Mouse (Mus musculus): Measurements from ENCODE around the gene Chrdl2. TPM values are rescaled to one million over a fixed set of nuclear protein-coding genes. Genes with fewer than 3 reads are reported as not detected.

Gene Chrdl2
- polyA plus RNA-seq, 1 experiment from 2014 or later, result 0.20 TPM

GRCm38 (mm10) chr7:99980132-99980591 is 25.8 kb upstream of the Chrdl2 start, which contains the start of gene Rnf169:
Gene Rnf169 (minus strand): TSS chr7:99980448.
- Histone ChIP-seq H3K4me1 (ENCODE audit: control insufficient read depth, insufficient read depth, low read length) (peaks cover 6% of the 10 kb centered on the region; the same call in 1 of the 2 replicates), H3K27ac (ENCODE audit: low read depth, low read length) (peak within 1 kb of the TSS; percentile 82), H3K4me3 (ENCODE audit: low read depth, low read length) (peak within 1 kb of the TSS; percentile 92), H3K4me2 (ENCODE audit: low read depth) (peak within 1 kb of the TSS; percentile 70), H3K9me3 (ENCODE audit: control insufficient read depth, low read length) (no peaks in the 10 kb centered on the region), H3K36me3 (ENCODE audit: control insufficient read depth, insufficient read depth, low read length) (no peaks in the 10 kb centered on the region), H3K27me3 (ENCODE audit: control insufficient read depth, insufficient read depth, low read length) (no peaks in the 10 kb centered on the region), H3K9ac (ENCODE audit: low read length) (peak within 1 kb of the TSS; percentile 96)
- peak; percentile 92 for ATAC-seq (ENCODE audit: insufficient read depth, low FRiP score, low TSS enrichment)
- WGBS, result under 1% methylated on average over 50 of the region's 55 CpGs
- DNase-seq (ENCODE audit: low spot score), result peak; percentile 92

DNA sequence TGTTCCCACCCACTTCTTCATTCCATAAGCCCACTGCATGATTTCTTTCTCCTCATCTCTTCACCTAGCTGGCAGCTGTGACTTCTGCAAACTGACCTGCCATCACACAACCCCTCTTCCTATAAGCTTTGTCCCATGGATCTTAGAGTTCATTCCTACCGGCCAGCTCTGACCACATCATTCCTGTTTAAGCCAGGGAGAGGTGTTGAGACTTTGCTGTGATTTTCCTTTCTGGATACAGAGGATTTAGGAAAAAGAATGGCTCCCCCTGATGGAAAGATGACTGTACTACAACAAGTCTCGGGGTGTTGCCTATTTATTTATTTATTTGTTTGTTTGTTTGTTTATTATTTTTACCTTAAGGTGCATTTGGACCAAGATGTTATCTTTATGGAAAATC is 24.7 kb upstream of the Chrdl2 start:
- H3K9ac ChIP-seq (ENCODE audit: low read length), result no peak overlapping the region
- H3K4me3 ChIP-seq (ENCODE audit: low read depth, low read length), result no peak overlapping the region
- ATAC-seq (ENCODE audit: insufficient read depth, low FRiP score, low TSS enrichment), result no peak
- peaks cover 6% of the 10 kb centered on the region; the same call in 1 of the 2 replicates for H3K4me1 ChIP-seq (ENCODE audit: control insufficient read depth, insufficient read depth, low read length)
- H3K27me3 ChIP-seq (ENCODE audit: control insufficient read depth, insufficient read depth, low read length), result no peaks in the 10 kb centered on the region
- H3K9me3 ChIP-seq (ENCODE audit: control insufficient read depth, low read length), result no peaks in the 10 kb centered on the region
- 17% methylated on average over 2 of the region's 2 CpGs for WGBS
- DNase-seq (ENCODE audit: low spot score), result peak; percentile 44
- no peak overlapping the region for H3K27ac ChIP-seq (ENCODE audit: low read depth, low read length)
- H3K4me2 ChIP-seq (ENCODE audit: low read depth), result no peak overlapping the region
- H3K36me3 ChIP-seq (ENCODE audit: control insufficient read depth, insufficient read depth, low read length), result no peaks in the 10 kb centered on the region

DNA sequence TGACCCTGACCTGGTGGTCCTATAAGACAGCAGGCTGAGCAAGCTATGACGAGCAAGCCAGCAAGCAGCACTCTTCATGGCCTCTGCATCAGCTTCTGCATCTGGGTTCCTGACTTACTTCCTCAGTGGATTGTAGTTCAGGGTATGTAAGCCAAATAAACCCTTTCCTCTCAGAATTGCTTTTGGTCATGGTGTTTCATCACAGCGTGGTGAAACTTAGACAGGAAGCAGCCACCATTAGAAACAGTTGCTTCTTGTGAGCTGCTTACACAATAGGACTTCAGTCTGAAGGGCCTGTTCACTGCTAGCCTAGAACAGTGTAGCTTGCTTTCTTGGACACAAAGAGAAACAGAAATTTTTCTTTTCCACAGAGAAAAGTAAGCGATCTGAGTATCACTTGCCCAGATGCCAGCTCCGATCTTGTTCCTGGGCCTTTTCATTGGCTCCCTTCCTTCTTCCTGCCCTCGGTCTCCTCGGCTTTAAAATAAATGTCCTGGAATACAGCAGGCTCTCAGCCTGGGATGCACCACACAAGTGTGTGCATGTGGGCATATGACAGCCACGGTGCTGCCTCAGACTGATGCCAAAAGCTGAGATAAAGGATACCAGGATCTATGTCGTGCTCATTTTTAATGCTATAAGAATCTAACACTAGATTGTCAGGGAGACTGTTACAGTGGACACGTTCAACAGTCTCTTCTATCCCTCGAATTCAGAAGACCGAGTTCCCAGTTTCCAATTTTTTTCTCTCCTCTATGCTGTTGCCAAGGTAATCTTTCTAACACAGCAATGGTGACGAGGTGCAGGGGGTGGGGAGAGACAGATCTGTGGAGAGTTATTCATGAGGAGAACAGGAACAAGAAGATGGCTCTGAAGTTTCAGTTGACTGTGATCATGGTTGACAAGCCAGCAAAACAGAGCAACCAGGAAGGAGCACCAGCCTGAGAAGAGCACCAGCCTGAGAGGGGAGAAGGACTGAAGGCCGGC is 23.4 kb upstream of the Chrdl2 start:
- H3K27me3 ChIP-seq (ENCODE audit: control insufficient read depth, insufficient read depth, low read length), result no peaks in the 10 kb centered on the region
- ATAC-seq (ENCODE audit: insufficient read depth, low FRiP score, low TSS enrichment) (no peak), DNase-seq (ENCODE audit: low spot score) (no peak)
- 86% methylated on average over 13 of the region's 13 CpGs for WGBS
- H3K4me1 ChIP-seq (ENCODE audit: control insufficient read depth, insufficient read depth, low read length), result peaks cover 6% of the 10 kb centered on the region; the same call in 1 of the 2 replicates
- H3K9ac ChIP-seq (ENCODE audit: low read length), result no peak overlapping the region
- H3K4me2 ChIP-seq (ENCODE audit: low read depth), result no peak overlapping the region
- no peaks in the 10 kb centered on the region for H3K36me3 ChIP-seq (ENCODE audit: control insufficient read depth, insufficient read depth, low read length)
- H3K27ac ChIP-seq (ENCODE audit: low read depth, low read length), result no peak overlapping the region
- H3K9me3 ChIP-seq (ENCODE audit: control insufficient read depth, low read length), result no peaks in the 10 kb centered on the region
- H3K4me3 ChIP-seq (ENCODE audit: low read depth, low read length), result no peak overlapping the region

- 6% methylated on average over 4 of the region's 4 CpGs for WGBS
- Histone ChIP-seq H3K4me1 (ENCODE audit: control insufficient read depth, insufficient read depth, low read length) (no peaks in the 10 kb centered on the region), H3K9ac (ENCODE audit: low read length) (no peak overlapping the region), H3K4me2 (ENCODE audit: low read depth) (no peak overlapping the region), H3K4me3 (ENCODE audit: low read depth, low read length) (no peak overlapping the region), H3K9me3 (ENCODE audit: control insufficient read depth, low read length) (no peaks in the 10 kb centered on the region), H3K27ac (ENCODE audit: low read depth, low read length) (no peak overlapping the region), H3K27me3 (ENCODE audit: control insufficient read depth, insufficient read depth, low read length) (no peaks in the 10 kb centered on the region), H3K36me3 (ENCODE audit: control insufficient read depth, insufficient read depth, low read length) (no peaks in the 10 kb centered on the region)
- ATAC-seq (ENCODE audit: insufficient read depth, low FRiP score, low TSS enrichment) (no peak), DNase-seq (ENCODE audit: low spot score) (peak; percentile 77)
Observed at GRCm38 (mm10) chr7:99988725-99989124, 17.2 kb upstream of the Chrdl2 start.

DNA sequence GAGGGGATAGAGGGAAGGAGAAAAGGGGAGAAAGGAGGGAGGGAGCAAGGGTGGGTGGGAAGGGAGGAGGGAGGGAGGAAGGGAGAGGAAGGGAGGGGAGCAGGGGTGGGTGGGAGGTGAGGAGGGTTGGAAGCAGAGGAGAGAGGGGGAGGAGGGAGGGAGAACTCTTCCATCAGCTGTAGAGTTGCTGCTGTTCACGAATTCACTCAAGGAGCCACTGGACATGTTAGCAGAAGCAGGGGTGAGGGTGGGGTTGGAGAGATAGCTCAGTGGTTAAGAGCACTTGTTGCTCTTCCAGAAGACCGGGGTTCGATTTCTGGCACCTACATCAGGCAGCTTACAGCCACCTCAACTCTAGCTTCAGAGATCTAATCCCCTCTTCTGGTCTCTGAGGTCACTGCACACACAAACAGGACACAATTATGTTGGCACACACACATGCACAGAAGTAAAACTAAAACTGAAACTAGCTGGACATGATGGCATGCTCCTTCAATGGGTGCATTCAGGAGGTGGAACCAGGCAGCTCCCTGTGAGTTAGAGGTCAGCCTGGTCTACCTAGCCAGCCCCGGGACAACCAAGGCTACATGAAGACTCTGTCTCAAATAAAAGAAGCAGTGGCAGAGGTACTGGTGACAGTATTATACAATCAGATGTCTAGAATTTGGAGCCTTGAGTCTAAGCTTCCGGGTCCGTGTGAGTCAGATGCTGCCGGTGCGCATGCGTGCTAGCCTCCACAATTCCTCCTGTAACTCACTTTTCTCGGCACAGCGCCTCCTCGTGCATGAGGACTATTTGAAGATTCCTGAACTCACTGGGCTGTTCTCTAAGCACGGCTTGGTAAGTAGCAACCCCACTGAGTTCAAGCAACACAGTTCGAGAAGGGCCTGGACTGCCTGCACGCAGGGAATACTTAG is 15.9 kb upstream of the Chrdl2 start:
- Histone ChIP-seq H3K4me2 (ENCODE audit: low read depth) (no peak overlapping the region), H3K9ac (ENCODE audit: low read length) (no peak overlapping the region), H3K4me1 (ENCODE audit: control insufficient read depth, insufficient read depth, low read length) (no peaks in the 10 kb centered on the region), H3K36me3 (ENCODE audit: control insufficient read depth, insufficient read depth, low read length) (no peaks in the 10 kb centered on the region), H3K9me3 (ENCODE audit: control insufficient read depth, low read length) (no peaks in the 10 kb centered on the region), H3K4me3 (ENCODE audit: low read depth, low read length) (no peak overlapping the region), H3K27me3 (ENCODE audit: control insufficient read depth, insufficient read depth, low read length) (no peaks in the 10 kb centered on the region), H3K27ac (ENCODE audit: low read depth, low read length) (no peak overlapping the region)
- DNase-seq (ENCODE audit: low spot score) (peak; percentile 34), ATAC-seq (ENCODE audit: insufficient read depth, low FRiP score, low TSS enrichment) (no peak)
- 60% methylated on average over 15 of the region's 15 CpGs for WGBS

- no peak overlapping the region for H3K4me3 ChIP-seq (ENCODE audit: low read depth, low read length)
- H3K36me3 ChIP-seq (ENCODE audit: control insufficient read depth, insufficient read depth, low read length), result no peaks in the 10 kb centered on the region
- H3K27me3 ChIP-seq (ENCODE audit: control insufficient read depth, insufficient read depth, low read length), result no peaks in the 10 kb centered on the region
- H3K4me1 ChIP-seq (ENCODE audit: control insufficient read depth, insufficient read depth, low read length), result no peaks in the 10 kb centered on the region
- no peak overlapping the region for H3K27ac ChIP-seq (ENCODE audit: low read depth, low read length)
- H3K9me3 ChIP-seq (ENCODE audit: control insufficient read depth, low read length), result no peaks in the 10 kb centered on the region
- H3K9ac ChIP-seq (ENCODE audit: low read length), result no peak overlapping the region
- WGBS, result 89% methylated on average over 8 of the region's 8 CpGs
- DNase-seq (ENCODE audit: low spot score) (no peak), ATAC-seq (ENCODE audit: insufficient read depth, low FRiP score, low TSS enrichment) (no peak)
- no peak overlapping the region for H3K4me2 ChIP-seq (ENCODE audit: low read depth)
Observed at GRCm38 (mm10) chr7:99990990-99991707, 14.8 kb upstream of the Chrdl2 start.

- 85% methylated on average over 7 of the region's 7 CpGs for WGBS
- Histone ChIP-seq H3K9ac (ENCODE audit: low read length) (no peak overlapping the region), H3K4me3 (ENCODE audit: low read depth, low read length) (no peak overlapping the region), H3K4me1 (ENCODE audit: control insufficient read depth, insufficient read depth, low read length) (no peaks in the 10 kb centered on the region), H3K4me2 (ENCODE audit: low read depth) (no peak overlapping the region), H3K9me3 (ENCODE audit: control insufficient read depth, low read length) (no peaks in the 10 kb centered on the region), H3K36me3 (ENCODE audit: control insufficient read depth, insufficient read depth, low read length) (no peaks in the 10 kb centered on the region), H3K27me3 (ENCODE audit: control insufficient read depth, insufficient read depth, low read length) (no peaks in the 10 kb centered on the region), H3K27ac (ENCODE audit: low read depth, low read length) (no peak overlapping the region)
- no peak for ATAC-seq (ENCODE audit: insufficient read depth, low FRiP score, low TSS enrichment)
- DNase-seq (ENCODE audit: low spot score), result no peak
Observed at GRCm38 (mm10) chr7:99993159-99993558, 12.8 kb upstream of the Chrdl2 start.

- DNase-seq (ENCODE audit: low spot score), result no peak
- H3K9me3 ChIP-seq (ENCODE audit: control insufficient read depth, low read length), result no peaks in the 10 kb centered on the region
- no peaks in the 10 kb centered on the region for H3K36me3 ChIP-seq (ENCODE audit: control insufficient read depth, insufficient read depth, low read length)
- ATAC-seq (ENCODE audit: insufficient read depth, low FRiP score, low TSS enrichment), result no peak
- H3K4me3 ChIP-seq (ENCODE audit: low read depth, low read length), result no peak overlapping the region
- no peaks in the 10 kb centered on the region for H3K4me1 ChIP-seq (ENCODE audit: control insufficient read depth, insufficient read depth, low read length)
- H3K4me2 ChIP-seq (ENCODE audit: low read depth), result no peak overlapping the region
- 76% methylated on average over 7 of the region's 7 CpGs for WGBS
- no peak overlapping the region for H3K9ac ChIP-seq (ENCODE audit: low read length)
- no peak overlapping the region for H3K27ac ChIP-seq (ENCODE audit: low read depth, low read length)
- H3K27me3 ChIP-seq (ENCODE audit: control insufficient read depth, insufficient read depth, low read length), result no peaks in the 10 kb centered on the region
Observed at GRCm38 (mm10) chr7:99995186-99995585, 10.8 kb upstream of the Chrdl2 start.
